Mouse (Mus musculus) forebrain, embryonic 11.5 days (tissue): Measurements from ENCODE around the gene Lrrc3c. TPM values are rescaled to one million over a fixed set of nuclear protein-coding genes. Genes with fewer than 3 reads are reported as not detected.

Experiments used
- ATAC-seq: fragments of 200-750 bp; cut with Nextera tagmentation; replicated peaks from 2 replicates; pipeline ENCODE4 v1.8.0; 2017; ENCODE audit warnings: moderate TSS enrichment; ENCODE audit not compliant: low FRiP score
- DNase-seq: peaks from one replicate; pipeline ENCODE4 v3.0.0-alpha.2; 2017; ENCODE audit warnings: low spot score
- H3K27ac ChIP-seq: fragments of 300-500 bp; sonication (generic); 2 replicates; pipeline ENCODE4 v1.5.1; 2014; ENCODE audit warnings: low read depth, low read length
- H3K27me3 ChIP-seq: fragments of 300-500 bp; sonication (generic); 2 replicates; pipeline ENCODE4 v1.6.1; 2014; ENCODE audit warnings: mild to moderate bottlenecking, low read length, mixed read lengths; ENCODE audit not compliant: control insufficient read depth, insufficient read depth
- H3K36me3 ChIP-seq: fragments of 300-500 bp; sonication (generic); 2 replicates; pipeline ENCODE4 v1.6.1; 2014; ENCODE audit warnings: mild to moderate bottlenecking, low read length, moderate library complexity, mixed read lengths; ENCODE audit not compliant: control insufficient read depth, insufficient read depth
- H3K4me1 ChIP-seq: fragments of 300-500 bp; sonication (generic); replicated peaks from 2 replicates; pipeline ENCODE4 v1.6.1; 2014; ENCODE audit warnings: low read length, mixed read lengths; ENCODE audit not compliant: control insufficient read depth, insufficient read depth
- H3K4me2 ChIP-seq: fragments of 300-500 bp; sonication (generic); 2 replicates; pipeline ENCODE4 v1.6.1; 2014; ENCODE audit warnings: low read depth, mild to moderate bottlenecking, low read length, moderate library complexity, mixed read lengths; ENCODE audit not compliant: severe bottlenecking
- H3K4me3 ChIP-seq: fragments of 300-500 bp; sonication (generic); 2 replicates; pipeline ENCODE4 v1.5.1; 2014; ENCODE audit warnings: low read depth, low read length
- H3K9ac ChIP-seq: fragments of 300-500 bp; sonication (generic); 2 replicates; pipeline ENCODE4 v1.6.1; 2014; ENCODE audit warnings: low read length
- H3K9me3 ChIP-seq: fragments of 300-500 bp; sonication (generic); 2 replicates; pipeline ENCODE4 v1.6.1; 2016; ENCODE audit warnings: low read length, mixed read lengths; ENCODE audit not compliant: control insufficient read depth
- WGBS: fragments of 180-500 bp; shearing (Covaris S2); extraction: QIAGEN DNeasy Blood & Tissue Kit; methylation state at CpG from one replicate; pipeline ENCODE4 v1.1.7; 2014; 5-methylcytosine and 5-hydroxymethylcytosine counted together
- polyA plus RNA-seq: library from polyadenylated mRNA; unstranded; fragments of >200 nt; fragmentation: Nextera tagmentation; extraction: Ambion mirVana; gene quantifications from 2 replicates; pipeline ENCODE4 v1.2.1, GENCODE M21; 2014

Gene Lrrc3c
- polyA plus RNA-seq, 1 experiment from 2014 or later = not detected

- Histone ChIP-seq H3K27me3 (no peaks in the 10 kb centered on the region), H3K4me3 (no peak overlapping the region), H3K27ac (no peak overlapping the region), H3K9me3 (no peaks in the 10 kb centered on the region), H3K4me2 (no peak overlapping the region), H3K9ac (no peak overlapping the region), H3K4me1 (peaks cover 19% of the 10 kb centered on the region), H3K36me3 (no peaks in the 10 kb centered on the region; the same call in 1 of the 2 replicates)
- ATAC-seq (no peak), DNase-seq (no peak)
- WGBS = 95% methylated on average over 3 of the region's 3 CpGs
These were observed 14.9 kb upstream of the Lrrc3c start for GRCm38 (mm10) chr11:98583265-98583552.

- Histone ChIP-seq H3K9ac (no peak overlapping the region), H3K4me1 (peaks cover 20% of the 10 kb centered on the region), H3K4me3 (no peak overlapping the region), H3K27me3 (no peaks in the 10 kb centered on the region), H3K4me2 (no peak overlapping the region), H3K9me3 (no peaks in the 10 kb centered on the region), H3K27ac (no peak overlapping the region), H3K36me3 (no peaks in the 10 kb centered on the region; the same call in 1 of the 2 replicates)
- ATAC-seq (no peak), DNase-seq (no peak)
- WGBS = 37% methylated on average over 3 of the region's 3 CpGs
These were observed 14.5 kb upstream of the Lrrc3c start for GRCm38 (mm10) chr11:98583571-98583970.

GRCm38 (mm10) chr11:98584146-98584545, 13.9 kb upstream of the Lrrc3c start:
- Histone ChIP-seq H3K27ac (no peak overlapping the region), H3K9me3 (no peaks in the 10 kb centered on the region), H3K4me3 (no peak overlapping the region), H3K9ac (no peak overlapping the region), H3K4me2 (no peak overlapping the region), H3K4me1 (peaks cover 20% of the 10 kb centered on the region), H3K36me3 (no peaks in the 10 kb centered on the region; the same call in 1 of the 2 replicates), H3K27me3 (no peaks in the 10 kb centered on the region)
- ATAC-seq (no peak), DNase-seq (no peak)
- WGBS = 71% methylated on average over 1 of the region's 1 CpGs

GRCm38 (mm10) chr11:98584629-98585177, 13.4 kb upstream of the Lrrc3c start:
- no peak overlapping the region for H3K4me3 ChIP-seq
- H3K36me3 ChIP-seq = no peaks in the 10 kb centered on the region; the same call in 1 of the 2 replicates
- peaks cover 20% of the 10 kb centered on the region for H3K4me1 ChIP-seq
- H3K9me3 ChIP-seq = no peaks in the 10 kb centered on the region
- no peak overlapping the region for H3K9ac ChIP-seq
- ATAC-seq (no peak), DNase-seq (no peak)
- no peak overlapping the region for H3K27ac ChIP-seq
- no peaks in the 10 kb centered on the region for H3K27me3 ChIP-seq
- H3K4me2 ChIP-seq = no peak overlapping the region
- 92% methylated on average over 6 of the region's 6 CpGs for WGBS

GRCm38 (mm10) chr11:98586087-98586891, 11.8 kb upstream of the Lrrc3c start:
- Histone ChIP-seq H3K27ac (no peak overlapping the region), H3K4me2 (peak overlapping the region; percentile 78), H3K36me3 (no peaks in the 10 kb centered on the region; the same call in 1 of the 2 replicates), H3K27me3 (no peaks in the 10 kb centered on the region), H3K4me1 (peaks cover 20% of the 10 kb centered on the region), H3K9ac (peak overlapping the region; percentile 72), H3K9me3 (no peaks in the 10 kb centered on the region), H3K4me3 (peak overlapping the region; percentile 62)
- peak; percentile 44 for ATAC-seq
- DNase-seq = peak; percentile 58
- WGBS = 1% methylated on average over 22 of the region's 22 CpGs

- DNase-seq (peak; percentile 100), ATAC-seq (peak; percentile 91)
- Histone ChIP-seq H3K36me3 (no peaks in the 10 kb centered on the region; the same call in 1 of the 2 replicates), H3K27ac (peak within 1 kb of the TSS; percentile 70; the same call in 1 of the 2 replicates), H3K9ac (peak within 1 kb of the TSS; percentile 72), H3K4me1 (peaks cover 20% of the 10 kb centered on the region), H3K27me3 (no peaks in the 10 kb centered on the region), H3K9me3 (no peaks in the 10 kb centered on the region), H3K4me2 (peak within 1 kb of the TSS; percentile 78), H3K4me3 (peak within 1 kb of the TSS; percentile 62)
- WGBS = under 1% methylated on average over 49 of the region's 49 CpGs
These were observed 11.1 kb upstream of the Lrrc3c start, which contains the start of gene Ormdl3 for GRCm38 (mm10) chr11:98586892-98587563. TSS of gene Ormdl3 (minus strand) at chr11:98587368.

- H3K4me3 ChIP-seq = peak overlapping the region; percentile 62
- ATAC-seq (peak; percentile 13; the same call in 1 of the 2 replicates), DNase-seq (peak; percentile 76)
- H3K9ac ChIP-seq = peak overlapping the region; percentile 72
- WGBS = 4% methylated on average over 20 of the region's 20 CpGs
- no peaks in the 10 kb centered on the region for H3K27me3 ChIP-seq
- H3K4me1 ChIP-seq = peaks cover 20% of the 10 kb centered on the region
- H3K36me3 ChIP-seq = no peaks in the 10 kb centered on the region; the same call in 1 of the 2 replicates
- peak overlapping the region; percentile 70 for H3K4me2 ChIP-seq
- H3K27ac ChIP-seq = peak overlapping the region; percentile 70; the same call in 1 of the 2 replicates
- H3K9me3 ChIP-seq = no peaks in the 10 kb centered on the region
These were observed 10.2 kb upstream of the Lrrc3c start for GRCm38 (mm10) chr11:98587684-98588546.

GRCm38 (mm10) chr11:98588833-98589281, 9.2 kb upstream of the Lrrc3c start:
- ATAC-seq = no peak
- no peak overlapping the region for H3K4me3 ChIP-seq
- no peak overlapping the region for H3K4me2 ChIP-seq
- H3K4me1 ChIP-seq = peaks cover 20% of the 10 kb centered on the region
- H3K9ac ChIP-seq = no peak overlapping the region
- DNase-seq = no peak
- no peaks in the 10 kb centered on the region for H3K9me3 ChIP-seq
- H3K27ac ChIP-seq = no peak overlapping the region
- no peaks in the 10 kb centered on the region for H3K27me3 ChIP-seq
- no peaks in the 10 kb centered on the region for H3K36me3 ChIP-seq
- WGBS = 76% methylated on average over 6 of the region's 6 CpGs
